Mouse (Mus musculus) lung, postnatal 14 days (tissue): Measurements from ENCODE around the gene Tnfrsf8.
"Not testable (repeated sequence)": the region's sequence is repeated elsewhere in the genome, so short reads cannot be mapped to it uniquely, and the experiment has no call there.

Experiments
- DNase-seq: peaks from one replicate; pipeline ENCODE4 v3.0.0; 2021

Gene Tnfrsf8

GRCm38 (mm10) chr4:145314836-145315467, at the start of gene Tnfrsf8:
Gene Tnfrsf8, minus strand, starts transcription at chr4:145315164.
- DNase-seq = no peak

- DNase-seq = not testable (repeated sequence)
These were observed 46.7 kb upstream of the Tnfrsf8 start for GRCm38 (mm10) chr4:145361635-145362034.

GRCm38 (mm10) chr4:145361065-145361464, 46.1 kb upstream of the Tnfrsf8 start:
- DNase-seq = peak; percentile 1

GRCm38 (mm10) chr4:145360567-145360966, 45.6 kb upstream of the Tnfrsf8 start:
- no peak for DNase-seq

- no peak for DNase-seq
These were observed 41.3 kb upstream of the Tnfrsf8 start for GRCm38 (mm10) chr4:145356234-145356633.

- DNase-seq = no peak
These were observed 38.9 kb upstream of the Tnfrsf8 start for GRCm38 (mm10) chr4:145353855-145354254.

- no peak for DNase-seq
These were observed 30.0 kb upstream of the Tnfrsf8 start for GRCm38 (mm10) chr4:145344948-145345347.

- DNase-seq = no peak
These were observed 27.2 kb upstream of the Tnfrsf8 start for GRCm38 (mm10) chr4:145341879-145342809.

- DNase-seq = no peak
These were observed 23.2 kb upstream of the Tnfrsf8 start for GRCm38 (mm10) chr4:145337906-145338858.

- no peak for DNase-seq
These were observed 21.6 kb upstream of the Tnfrsf8 start for GRCm38 (mm10) chr4:145336587-145336986.

GRCm38 (mm10) chr4:145336019-145336418, 21.1 kb upstream of the Tnfrsf8 start:
- DNase-seq = no peak

- DNase-seq = no peak
These were observed 8.7 kb upstream of the Tnfrsf8 start for GRCm38 (mm10) chr4:145323631-145324030.

GRCm38 (mm10) chr4:145322995-145323627, 8.1 kb upstream of the Tnfrsf8 start:
- no peak for DNase-seq

- DNase-seq = no peak
These were observed 7.2 kb upstream of the Tnfrsf8 start for GRCm38 (mm10) chr4:145322211-145322610.

- no peak for DNase-seq
These were observed 5.7 kb upstream of the Tnfrsf8 start for GRCm38 (mm10) chr4:145320624-145321023.

GRCm38 (mm10) chr4:145319274-145320226, 4.6 kb upstream of the Tnfrsf8 start:
- no peak for DNase-seq

GRCm38 (mm10) chr4:145316708-145317107, 1.7 kb upstream of the Tnfrsf8 start:
- no peak for DNase-seq

- no peak for DNase-seq
These were observed 998 bp downstream of the Tnfrsf8 start for GRCm38 (mm10) chr4:145313966-145314365.

GRCm38 (mm10) chr4:145313256-145313655, 1.7 kb downstream of the Tnfrsf8 start:
- no peak for DNase-seq

GRCm38 (mm10) chr4:145312530-145312929, 2.4 kb downstream of the Tnfrsf8 start:
- DNase-seq = no peak

- DNase-seq = no peak
These were observed 4.1 kb downstream of the Tnfrsf8 start for GRCm38 (mm10) chr4:145310859-145311258.
